Mouse (Mus musculus) C2C12 (cell line): ENCODE measurements around the gene Pgm5. TPM values are rescaled to one million over a fixed set of nuclear protein-coding genes. Genes with fewer than 3 reads are reported as not detected.

Source experiments
- H3K27me3 ChIP-seq: one replicate; pipeline ENCODE4 v1.6.1; 2011; ENCODE audit not compliant: control insufficient read depth, insufficient read depth, insufficient read length
- H3K36me3 ChIP-seq: one replicate; pipeline ENCODE4 v1.6.1; 2011; ENCODE audit not compliant: control insufficient read depth, insufficient read depth
- H3K4me3 ChIP-seq: one replicate; pipeline ENCODE4 v1.5.1; 2011; ENCODE audit warnings: mild to moderate bottlenecking, control low read depth; ENCODE audit not compliant: poor library complexity, insufficient read depth, severe bottlenecking
- H3K79me2 ChIP-seq: one replicate; pipeline ENCODE4 v1.6.1; 2011; ENCODE audit not compliant: control insufficient read depth, insufficient read depth
- H3K79me3 ChIP-seq: one replicate; pipeline ENCODE4 v1.6.1; 2011; ENCODE audit warnings: low read depth, control low read depth
- H3ac ChIP-seq: one replicate; pipeline ENCODE3; 2011; ENCODE audit warnings: low read depth; ENCODE audit not compliant: control insufficient read depth, insufficient read length
- CEBPB ChIP-seq: IDR thresholded peaks from one replicate; pipeline ENCODE4 v1.6.1; 2011; ENCODE audit warnings: low read depth, mild to moderate bottlenecking, control low read depth, moderate library complexity
- CTCF ChIP-seq: IDR thresholded peaks from one replicate; pipeline ENCODE4 v1.5.1; 2011; ENCODE audit not compliant: control insufficient read depth, insufficient read depth, insufficient read length
- FOSL1 ChIP-seq: IDR thresholded peaks from one replicate; pipeline ENCODE4 v1.8.0; 2011; ENCODE audit warnings: mild to moderate bottlenecking, low read length; ENCODE audit not compliant: poor library complexity, insufficient read depth, severe bottlenecking
- MAX ChIP-seq: IDR thresholded peaks from one replicate; pipeline ENCODE4 v1.6.1; 2011; ENCODE audit warnings: mild to moderate bottlenecking, control low read depth
- MYOD1 ChIP-seq: IDR thresholded peaks from one replicate; pipeline ENCODE4 v1.6.1; 2011; ENCODE audit warnings: low read depth; ENCODE audit not compliant: control insufficient read depth, insufficient read length
- MYOG ChIP-seq: IDR thresholded peaks from one replicate; pipeline ENCODE4 v1.6.1; 2011; ENCODE audit not compliant: control insufficient read depth, insufficient read length; ENCODE audit errors: extremely low read depth
- USF1 ChIP-seq: IDR thresholded peaks from one replicate; pipeline ENCODE4 v1.6.1; 2011; ENCODE audit warnings: low read depth, mild to moderate bottlenecking, control low read depth, moderate library complexity
- polyA plus RNA-seq: library from polyadenylated mRNA; unstranded; fragments of >200 nt; fragmentation: generic; extraction: Trizol; gene quantifications from one replicate; pipeline ENCODE4 v1.2.1, GENCODE M21; 2012; ENCODE audit warnings: missing spikeins

Pgm5 gene
- polyA plus RNA-seq, 1 experiment: 0.05 TPM

- Histone ChIP-seq H3K36me3 (no peaks in the 10 kb centered on the region), H3K4me3 (no peak overlapping the region), H3K79me2 (no peaks in the 10 kb centered on the region), H3K79me3 (no peaks in the 10 kb centered on the region), H3K27me3 (no peaks in the 10 kb centered on the region), H3ac (no peak overlapping the region)
- TF ChIP-seq MYOG: no peak
- no peak for TF ChIP-seq USF1
- no peak for TF ChIP-seq MYOD1
- no peak for TF ChIP-seq FOSL1
- TF ChIP-seq CEBPB: no peak
- peak; percentile 84 for TF ChIP-seq MAX
- TF ChIP-seq CTCF: peak; percentile 59
Observed at GRCm38 (mm10) chr19:24634602-24635001, 227.1 kb downstream of the Pgm5 start.

Other genes with a start within 250 kb of the Pgm5 start
- gene Tmem252, start 187.8 kb downstream of the Pgm5 start, polyA plus RNA-seq: under 0.01 TPM
- 207 TPM for gene Gm10053, start 13.8 kb upstream of the Pgm5 start, polyA plus RNA-seq
- gene Foxd4, start 39.3 kb upstream of the Pgm5 start, polyA plus RNA-seq: not detected
- gene Cbwd1, start 99.8 kb upstream of the Pgm5 start, polyA plus RNA-seq: 10.4 TPM
- gene Dock8, start 137.7 kb upstream of the Pgm5 start, polyA plus RNA-seq: 8.2 TPM